Mouse (Mus musculus) midbrain, embryonic 16.5 days (tissue): Measurements from ENCODE around the gene Plxnc1. TPM values are rescaled to one million over a fixed set of nuclear protein-coding genes. Genes with fewer than 3 reads are reported as not detected.

Experiments used
- ATAC-seq: fragments of 200-750 bp; cut with Nextera tagmentation; 2 replicates; pipeline ENCODE4 v1.8.0; 2017; ENCODE audit warnings: moderate TSS enrichment
- H3K27ac ChIP-seq: fragments of 300-500 bp; sonication (generic); 2 replicates; pipeline ENCODE4 v1.5.1; 2014; ENCODE audit warnings: mild to moderate bottlenecking, low read length, mixed read lengths
- H3K27me3 ChIP-seq: fragments of 300-500 bp; sonication (generic); 2 replicates; pipeline ENCODE4 v1.6.1; 2014; ENCODE audit warnings: low read depth, low read length, mixed read lengths; ENCODE audit not compliant: control insufficient read depth, insufficient read depth
- H3K36me3 ChIP-seq: fragments of 300-500 bp; sonication (generic); 2 replicates; pipeline ENCODE4 v1.6.1; 2014; ENCODE audit warnings: mild to moderate bottlenecking, low read length, moderate library complexity, mixed read lengths; ENCODE audit not compliant: control insufficient read depth, insufficient read depth
- H3K4me1 ChIP-seq: fragments of 300-500 bp; sonication (generic); 2 replicates; pipeline ENCODE4 v1.6.1; 2014; ENCODE audit warnings: mild to moderate bottlenecking, low read length, mixed read lengths; ENCODE audit not compliant: control insufficient read depth, insufficient read depth
- H3K4me2 ChIP-seq: fragments of 300-500 bp; sonication (generic); 2 replicates; pipeline ENCODE4 v1.6.1; 2014; ENCODE audit warnings: mild to moderate bottlenecking, low read length, mixed read lengths
- H3K4me3 ChIP-seq: fragments of 300-500 bp; sonication (generic); 2 replicates; pipeline ENCODE4 v1.5.1; 2014; ENCODE audit warnings: low read depth, mild to moderate bottlenecking, low read length, moderate library complexity, mixed read lengths
- H3K9ac ChIP-seq: fragments of 300-500 bp; sonication (generic); 2 replicates; pipeline ENCODE4 v1.6.1; 2014; ENCODE audit warnings: low read depth, low read length, mixed read lengths
- H3K9me3 ChIP-seq: fragments of 300-500 bp; sonication (generic); replicated peaks from 2 replicates; pipeline ENCODE4 v1.6.1; 2014; ENCODE audit warnings: mild to moderate bottlenecking, low read length, mixed read lengths; ENCODE audit not compliant: control insufficient read depth, poor library complexity, severe bottlenecking
- WGBS: fragments of 180-500 bp; shearing (Covaris S2); extraction: QIAGEN DNeasy Blood & Tissue Kit; methylation state at CpG from one replicate; pipeline ENCODE4 v1.1.7; 2014; 5-methylcytosine and 5-hydroxymethylcytosine counted together
- polyA plus RNA-seq: library from polyadenylated mRNA; unstranded; fragments of >200 nt; fragmentation: Nextera tagmentation; extraction: Ambion mirVana; gene quantifications from 2 replicates; pipeline ENCODE4 v1.2.1, GENCODE M21; 2015

Plxnc1 gene
- polyA plus RNA-seq, 1 experiment from 2014 or later = 14.6 TPM

DNA sequence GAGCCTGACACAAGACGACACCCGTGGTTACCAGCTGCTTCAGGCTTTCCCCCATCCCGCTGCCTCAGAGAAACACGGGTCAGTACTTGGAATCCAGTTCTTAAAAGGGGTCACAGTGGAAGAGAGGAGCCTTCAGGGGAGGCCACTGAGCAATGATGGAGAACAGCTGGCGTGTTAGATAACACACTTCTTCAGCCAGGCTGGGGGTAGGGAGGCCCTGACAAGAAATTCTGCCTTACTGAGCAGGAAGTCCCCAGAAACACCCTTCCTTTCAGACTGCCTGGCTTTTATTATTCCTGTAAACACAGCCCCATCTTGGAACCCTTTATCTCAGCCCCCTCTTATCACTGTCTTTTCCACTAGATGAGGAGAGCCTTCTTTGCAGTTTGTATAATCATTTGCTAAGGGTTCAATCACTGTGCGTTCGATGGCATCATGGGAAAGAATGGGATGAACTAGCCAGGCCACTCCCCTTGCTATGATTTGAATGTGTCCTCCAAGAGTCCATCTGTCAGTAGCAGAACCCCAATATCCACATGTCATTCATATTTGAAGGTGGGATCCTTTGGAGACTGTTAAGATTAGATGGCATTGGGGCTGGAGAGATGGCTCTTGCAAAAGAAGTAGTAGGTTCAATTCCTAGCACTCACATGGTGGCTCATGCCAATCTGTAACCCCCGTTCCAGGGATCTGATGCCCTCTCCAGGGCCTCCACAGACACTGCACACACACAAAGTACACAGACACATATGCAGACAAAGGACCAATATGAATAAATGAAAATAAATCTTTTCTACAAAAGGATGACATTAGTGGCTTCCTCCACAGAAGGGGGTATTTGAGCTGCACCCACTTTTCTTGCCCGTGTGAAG lies 12.4 kb downstream of the Plxnc1 start:
- no peak overlapping the region for H3K4me3 ChIP-seq

DNA sequence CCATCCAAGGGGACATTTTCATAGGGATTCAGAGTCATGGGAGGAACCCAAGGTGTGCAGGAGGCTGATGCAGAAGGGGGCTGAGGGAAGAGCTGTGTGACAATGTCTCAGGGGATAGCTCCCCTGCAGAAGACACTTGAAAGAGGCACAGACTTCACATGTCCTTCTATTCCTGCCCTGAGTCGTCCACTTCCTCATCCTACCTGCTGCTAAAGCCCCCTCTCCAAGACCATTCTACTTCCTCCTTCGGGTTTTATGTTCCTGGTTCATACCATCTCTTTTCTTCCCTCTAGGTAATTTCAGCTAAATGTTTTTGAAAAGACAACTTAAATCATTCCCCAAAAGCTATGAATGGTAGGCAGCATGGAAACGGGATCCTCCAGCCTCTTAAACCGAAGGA lies 16.5 kb downstream of the Plxnc1 start:
- peaks cover 20% of the 10 kb centered on the region for H3K4me1 ChIP-seq
- no peak overlapping the region for H3K27ac ChIP-seq
- no peaks in the 10 kb centered on the region for H3K36me3 ChIP-seq
- H3K4me3 ChIP-seq = no peak overlapping the region
- no peak overlapping the region for H3K4me2 ChIP-seq
- H3K9ac ChIP-seq = no peak overlapping the region
- WGBS = 92% methylated on average over 4 of the region's 4 CpGs
- ATAC-seq = no peak
- no peaks in the 10 kb centered on the region for H3K27me3 ChIP-seq
- H3K9me3 ChIP-seq = no peaks in the 10 kb centered on the region

More for the DNA sequence above, 12.4 kb downstream of the Plxnc1 start:
- Histone ChIP-seq H3K27ac (no peak overlapping the region), H3K9me3 (no peaks in the 10 kb centered on the region), H3K27me3 (no peaks in the 10 kb centered on the region), H3K4me1 (peaks cover 18% of the 10 kb centered on the region), H3K4me2 (no peak overlapping the region), H3K9ac (no peak overlapping the region), H3K36me3 (no peaks in the 10 kb centered on the region)
- WGBS = 69% methylated on average over 9 of the region's 9 CpGs
- ATAC-seq = no peak

DNA sequence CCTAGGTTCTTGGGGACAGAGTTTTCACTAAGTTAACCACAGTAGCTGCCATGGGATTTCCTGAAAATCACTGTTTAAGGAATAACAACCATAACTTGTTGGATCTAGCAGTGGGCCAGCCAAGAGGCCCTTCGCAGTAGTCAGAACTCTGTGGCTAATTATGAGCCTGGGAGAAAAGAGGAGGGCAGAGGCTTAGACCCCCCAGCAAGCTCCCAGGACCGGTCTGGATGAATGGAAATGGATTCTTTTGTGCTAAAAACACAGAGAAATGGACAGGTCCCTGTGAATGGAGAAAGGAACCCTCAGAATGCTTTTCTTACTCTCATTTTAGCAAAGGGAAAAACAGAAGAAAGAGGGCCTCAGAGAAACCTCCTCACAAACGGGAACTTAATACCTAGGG lies 18.3 kb downstream of the Plxnc1 start:
- Histone ChIP-seq H3K27me3 (no peaks in the 10 kb centered on the region), H3K27ac (peak overlapping the region; percentile 48), H3K36me3 (no peaks in the 10 kb centered on the region), H3K9ac (no peak overlapping the region), H3K4me2 (no peak overlapping the region), H3K4me1 (peaks cover 16% of the 10 kb centered on the region), H3K4me3 (no peak overlapping the region), H3K9me3 (no peaks in the 10 kb centered on the region)
- WGBS = 14% methylated on average over 3 of the region's 3 CpGs
- ATAC-seq = no peak

DNA sequence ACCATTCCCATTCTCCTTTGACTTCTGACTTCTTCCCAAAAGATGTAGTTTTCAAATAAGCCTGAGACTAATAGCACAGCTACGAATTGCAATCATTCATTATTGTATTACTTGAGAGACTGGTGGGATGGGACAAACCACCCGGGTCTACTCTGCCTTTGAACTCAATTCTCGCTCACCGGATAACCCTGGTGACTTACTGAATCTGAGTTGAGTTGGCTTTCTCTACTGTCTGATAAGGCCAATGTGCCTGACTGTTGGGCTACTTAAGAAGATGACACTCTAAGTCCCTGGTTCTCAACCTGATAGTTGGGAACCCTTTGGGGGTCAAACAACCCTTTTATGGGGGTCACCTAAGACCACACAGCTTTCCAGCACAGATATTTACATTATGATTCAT lies 19.8 kb downstream of the Plxnc1 start:
- Histone ChIP-seq H3K9ac (no peak overlapping the region), H3K9me3 (no peaks in the 10 kb centered on the region), H3K4me2 (no peak overlapping the region), H3K27ac (no peak overlapping the region), H3K4me1 (peaks cover 16% of the 10 kb centered on the region), H3K4me3 (no peak overlapping the region), H3K36me3 (no peaks in the 10 kb centered on the region), H3K27me3 (no peaks in the 10 kb centered on the region)
- ATAC-seq = no peak
- 91% methylated on average over 4 of the region's 4 CpGs for WGBS

GRCm38 (mm10) chr10:94924450-94924849 lies 20.2 kb downstream of the Plxnc1 start:
- Histone ChIP-seq H3K27ac (no peak overlapping the region), H3K4me1 (peaks cover 16% of the 10 kb centered on the region), H3K9me3 (no peaks in the 10 kb centered on the region), H3K4me3 (no peak overlapping the region), H3K36me3 (no peaks in the 10 kb centered on the region), H3K27me3 (no peaks in the 10 kb centered on the region), H3K4me2 (no peak overlapping the region), H3K9ac (no peak overlapping the region)
- no peak for ATAC-seq
- WGBS = 86% methylated on average over 4 of the region's 4 CpGs

- Histone ChIP-seq H3K4me2 (no peak overlapping the region), H3K36me3 (no peaks in the 10 kb centered on the region), H3K4me3 (no peak overlapping the region), H3K4me1 (peaks cover 16% of the 10 kb centered on the region), H3K9me3 (no peaks in the 10 kb centered on the region), H3K9ac (no peak overlapping the region), H3K27ac (no peak overlapping the region), H3K27me3 (no peaks in the 10 kb centered on the region)
- 62% methylated on average over 7 of the region's 7 CpGs for WGBS
- ATAC-seq = no peak
These were observed 21.3 kb downstream of the Plxnc1 start for GRCm38 (mm10) chr10:94923337-94923762.

GRCm38 (mm10) chr10:94922848-94923247 lies 21.8 kb downstream of the Plxnc1 start:
- 87% methylated on average over 12 of the region's 12 CpGs for WGBS
- Histone ChIP-seq H3K27me3 (no peaks in the 10 kb centered on the region), H3K4me2 (no peak overlapping the region), H3K9me3 (no peaks in the 10 kb centered on the region), H3K36me3 (no peaks in the 10 kb centered on the region), H3K9ac (no peak overlapping the region), H3K4me3 (no peak overlapping the region), H3K4me1 (peaks cover 18% of the 10 kb centered on the region), H3K27ac (no peak overlapping the region)
- no peak for ATAC-seq

DNA sequence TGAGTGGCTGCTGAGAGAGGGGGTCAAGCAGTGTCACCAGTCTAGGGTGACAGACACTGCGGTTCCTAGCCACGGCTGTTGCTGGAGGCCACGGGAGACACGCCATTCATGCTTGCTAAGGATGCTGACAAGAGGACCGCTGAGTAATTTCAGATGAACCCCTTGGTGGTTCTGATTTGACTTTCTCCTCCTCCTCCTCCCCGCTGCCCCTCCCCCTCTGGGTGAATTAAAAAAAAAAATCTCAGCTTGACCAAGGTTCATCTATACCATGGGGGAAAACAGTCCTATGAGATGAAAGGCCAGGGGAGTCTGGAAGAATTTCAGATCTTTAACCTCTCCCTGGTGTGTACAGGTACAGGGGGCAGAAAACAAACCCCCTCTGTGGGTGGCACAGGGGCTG lies 22.9 kb downstream of the Plxnc1 start:
- no peak overlapping the region for H3K4me2 ChIP-seq
- ATAC-seq = no peak
- peaks cover 14% of the 10 kb centered on the region for H3K4me1 ChIP-seq
- 76% methylated on average over 6 of the region's 6 CpGs for WGBS
- H3K27ac ChIP-seq = no peak overlapping the region
- no peaks in the 10 kb centered on the region for H3K9me3 ChIP-seq
- no peak overlapping the region for H3K4me3 ChIP-seq
- no peaks in the 10 kb centered on the region for H3K36me3 ChIP-seq
- no peak overlapping the region for H3K9ac ChIP-seq
- no peaks in the 10 kb centered on the region for H3K27me3 ChIP-seq

- H3K36me3 ChIP-seq = no peaks in the 10 kb centered on the region
- ATAC-seq = no peak
- H3K4me1 ChIP-seq = peaks cover 8% of the 10 kb centered on the region
- H3K4me3 ChIP-seq = no peak overlapping the region
- 88% methylated on average over 8 of the region's 8 CpGs for WGBS
- H3K27me3 ChIP-seq = no peaks in the 10 kb centered on the region
- no peak overlapping the region for H3K9ac ChIP-seq
- no peak overlapping the region for H3K4me2 ChIP-seq
- no peaks in the 10 kb centered on the region for H3K9me3 ChIP-seq
- H3K27ac ChIP-seq = no peak overlapping the region
These were observed 24.1 kb downstream of the Plxnc1 start for GRCm38 (mm10) chr10:94920526-94920925.
